Mouse (Mus musculus): ENCODE measurements around the gene Rps6kb1. TPM values are rescaled to one million over a fixed set of nuclear protein-coding genes. Genes with fewer than 3 reads are reported as not detected.
"Not testable (repeated sequence)": the region's sequence is repeated elsewhere in the genome, so short reads cannot be mapped to it uniquely, and the experiment has no call there.

Rps6kb1 gene
- polyA plus RNA-seq, 1 experiment from 2014 or later: 54.8 TPM

GRCm38 (mm10) chr11:86484101-86484868, 60.3 kb downstream of the Rps6kb1 start, which contains the start of gene Rnft1:
Gene Rnft1 (plus strand): TSS chr11:86484657.
- no peaks in the 10 kb centered on the region for H3K9me3 ChIP-seq
- H3K27me3 ChIP-seq: no peaks in the 10 kb centered on the region
- WGBS: under 1% methylated on average over 60 of the region's 68 CpGs
- peak; percentile 98 for ATAC-seq (ENCODE audit: low read depth)
- H3K9ac ChIP-seq: peak within 1 kb of the TSS; percentile 74
- H3K4me2 ChIP-seq: peak within 1 kb of the TSS; percentile 71
- H3K4me1 ChIP-seq (replicated peaks): peaks cover 11% of the 10 kb centered on the region
- peaks cover 1% of the 10 kb centered on the region; the same call in 1 of the 2 replicates for H3K36me3 ChIP-seq
- H3K4me3 ChIP-seq: peak within 1 kb of the TSS; percentile 57
- H3K27ac ChIP-seq (replicated peaks): peak within 1 kb of the TSS; percentile 80

GRCm38 (mm10) chr11:86473576-86473975, 71.0 kb downstream of the Rps6kb1 start:
- WGBS: 66% methylated on average over 3 of the region's 3 CpGs
- H3K27me3 ChIP-seq: no peaks in the 10 kb centered on the region
- H3K9me3 ChIP-seq: no peaks in the 10 kb centered on the region
- H3K4me2 ChIP-seq: no peak overlapping the region
- no peak overlapping the region for H3K4me3 ChIP-seq
- no peak overlapping the region for H3K9ac ChIP-seq
- no peak overlapping the region for H3K27ac ChIP-seq (replicated peaks)
- ATAC-seq (ENCODE audit: low read depth): no peak
- H3K4me1 ChIP-seq (replicated peaks): peaks cover 4% of the 10 kb centered on the region; the same call in 1 of the 2 replicates
- H3K36me3 ChIP-seq: no peaks in the 10 kb centered on the region

GRCm38 (mm10) chr11:86472771-86473171, 71.8 kb downstream of the Rps6kb1 start:
- H3K4me3 ChIP-seq: no peak overlapping the region
- WGBS: 42% methylated on average over 7 of the region's 7 CpGs
- H3K9ac ChIP-seq: no peak overlapping the region
- peak overlapping the region; percentile 11 for H3K4me2 ChIP-seq
- H3K4me1 ChIP-seq (replicated peaks): peaks cover 4% of the 10 kb centered on the region; the same call in 1 of the 2 replicates
- no peaks in the 10 kb centered on the region for H3K9me3 ChIP-seq
- no peak for ATAC-seq (ENCODE audit: low read depth)
- H3K27me3 ChIP-seq: no peaks in the 10 kb centered on the region
- peak overlapping the region; percentile 0; the same call in 1 of the 2 replicates for H3K27ac ChIP-seq (replicated peaks)
- no peaks in the 10 kb centered on the region for H3K36me3 ChIP-seq

- WGBS: 73% methylated on average over 6 of the region's 6 CpGs
- no peak for ATAC-seq (ENCODE audit: low read depth)
- H3K4me1 ChIP-seq (replicated peaks): peaks cover 4% of the 10 kb centered on the region; the same call in 1 of the 2 replicates
- H3K36me3 ChIP-seq: no peaks in the 10 kb centered on the region
- no peak overlapping the region for H3K4me3 ChIP-seq
- H3K27ac ChIP-seq (replicated peaks): no peak overlapping the region
- no peaks in the 10 kb centered on the region for H3K9me3 ChIP-seq
- H3K27me3 ChIP-seq: no peaks in the 10 kb centered on the region
- no peak overlapping the region for H3K9ac ChIP-seq
- no peak overlapping the region for H3K4me2 ChIP-seq
Observed at GRCm38 (mm10) chr11:86471785-86472184, 72.8 kb downstream of the Rps6kb1 start.

GRCm38 (mm10) chr11:86468971-86469370, 75.6 kb downstream of the Rps6kb1 start:
- Histone ChIP-seq H3K9me3 (no peaks in the 10 kb centered on the region), H3K36me3 (no peaks in the 10 kb centered on the region), H3K9ac (no peak overlapping the region), H3K4me1 (replicated peaks) (peaks cover 4% of the 10 kb centered on the region; the same call in 1 of the 2 replicates), H3K27ac (replicated peaks) (no peak overlapping the region), H3K4me2 (no peak overlapping the region), H3K27me3 (no peaks in the 10 kb centered on the region), H3K4me3 (no peak overlapping the region)
- no peak for ATAC-seq (ENCODE audit: low read depth)
- WGBS: 70% methylated on average over 4 of the region's 4 CpGs

- no peak overlapping the region for H3K4me3 ChIP-seq
- WGBS: 81% methylated on average over 8 of the region's 8 CpGs
Observed at GRCm38 (mm10) chr11:86468345-86468744, 76.3 kb downstream of the Rps6kb1 start.

GRCm38 (mm10) chr11:86464275-86464674, 80.3 kb downstream of the Rps6kb1 start:
- not testable (repeated sequence) for H3K36me3 ChIP-seq; ATAC-seq (ENCODE audit: low read depth); H3K27me3 ChIP-seq; H3K27ac ChIP-seq (replicated peaks); H3K9ac ChIP-seq; H3K4me1 ChIP-seq (replicated peaks); H3K9me3 ChIP-seq; H3K4me2 ChIP-seq; H3K4me3 ChIP-seq
- WGBS: 17% methylated on average over 8 of the region's 8 CpGs

More at GRCm38 (mm10) chr11:86468345-86468744, 76.3 kb downstream of the Rps6kb1 start:
- H3K9ac ChIP-seq: no peak overlapping the region
- no peaks in the 10 kb centered on the region for H3K9me3 ChIP-seq
- no peak overlapping the region for H3K27ac ChIP-seq (replicated peaks)
- no peak for ATAC-seq (ENCODE audit: low read depth)
- no peaks in the 10 kb centered on the region for H3K36me3 ChIP-seq
- H3K27me3 ChIP-seq: no peaks in the 10 kb centered on the region
- peaks cover 4% of the 10 kb centered on the region; the same call in 1 of the 2 replicates for H3K4me1 ChIP-seq (replicated peaks)
- H3K4me2 ChIP-seq: no peak overlapping the region

- ATAC-seq (ENCODE audit: low read depth): no peak
- no peaks in the 10 kb centered on the region for H3K9me3 ChIP-seq
- no peak overlapping the region for H3K9ac ChIP-seq
- no peak overlapping the region for H3K4me3 ChIP-seq
- no peaks in the 10 kb centered on the region for H3K4me1 ChIP-seq (replicated peaks)
- no peak overlapping the region for H3K27ac ChIP-seq (replicated peaks)
- H3K27me3 ChIP-seq: no peaks in the 10 kb centered on the region
- no peaks in the 10 kb centered on the region for H3K36me3 ChIP-seq
- H3K4me2 ChIP-seq: no peak overlapping the region
Observed at GRCm38 (mm10) chr11:86462579-86462978, 82.0 kb downstream of the Rps6kb1 start.

GRCm38 (mm10) chr11:86458866-86459265, 85.7 kb downstream of the Rps6kb1 start:
- Histone ChIP-seq H3K4me3 (no peak overlapping the region), H3K9me3 (no peaks in the 10 kb centered on the region), H3K9ac (no peak overlapping the region), H3K36me3 (no peaks in the 10 kb centered on the region), H3K4me2 (no peak overlapping the region), H3K27me3 (no peaks in the 10 kb centered on the region), H3K27ac (replicated peaks) (no peak overlapping the region), H3K4me1 (replicated peaks) (no peaks in the 10 kb centered on the region)
- WGBS: 89% methylated on average over 6 of the region's 6 CpGs
- no peak for ATAC-seq (ENCODE audit: low read depth)

GRCm38 (mm10) chr11:86457545-86457944, 87.1 kb downstream of the Rps6kb1 start:
- H3K27me3 ChIP-seq: no peaks in the 10 kb centered on the region
- no peak overlapping the region for H3K9ac ChIP-seq
- no peaks in the 10 kb centered on the region for H3K36me3 ChIP-seq
- no peaks in the 10 kb centered on the region for H3K4me1 ChIP-seq (replicated peaks)
- no peak overlapping the region for H3K4me2 ChIP-seq
- no peak overlapping the region for H3K27ac ChIP-seq (replicated peaks)
- no peaks in the 10 kb centered on the region for H3K9me3 ChIP-seq
- no peak overlapping the region for H3K4me3 ChIP-seq
- WGBS: 82% methylated on average over 6 of the region's 6 CpGs
- ATAC-seq (ENCODE audit: low read depth): no peak

GRCm38 (mm10) chr11:86453991-86454390, 90.6 kb downstream of the Rps6kb1 start:
- no peak for ATAC-seq (ENCODE audit: low read depth)
- H3K4me1 ChIP-seq (replicated peaks): no peaks in the 10 kb centered on the region
- H3K27me3 ChIP-seq: no peaks in the 10 kb centered on the region
- no peaks in the 10 kb centered on the region for H3K36me3 ChIP-seq
- no peaks in the 10 kb centered on the region for H3K9me3 ChIP-seq
- H3K9ac ChIP-seq: no peak overlapping the region
- no peak overlapping the region for H3K4me2 ChIP-seq
- no peak overlapping the region for H3K27ac ChIP-seq (replicated peaks)
- no peak overlapping the region for H3K4me3 ChIP-seq
- WGBS: 86% methylated on average over 5 of the region's 5 CpGs

All from neural tube, embryonic 13.5 days (tissue).